In genomic region chr14:27384143-27384542, GRCm38 (mm10) we compare ENCODE assay signal across 22 mouse cellular contexts. TPM values are rescaled to one million over a fixed set of nuclear protein-coding genes. Genes with fewer than 3 reads are reported as not detected.
DNase-seq lines count a peak whose midpoint lies in the region; ATAC-seq and TF ChIP-seq lines count a peak whose summit lies in the region.
"Had no signal": no experiment of that assay in that cellular context is flagged by ENCODE, and none has a peak within 500 bp of the region (broad histone marks: within the 10 kb centered on the region; RNA-seq: fewer than 3 reads in every experiment).

No protein-coding gene starts in this region.

- 92% methylated on average over 4 of the region's 4 CpGs for WGBS in stomach, embryonic 16.5 days
- WGBS in stomach, postnatal 0 days: 82% methylated on average over 4 of the region's 4 CpGs

- TF ChIP-seq CTCF in stomach, postnatal 0 days (IDR thresholded peaks at IDR 0.05; ENCODE audit: low read depth): no peak

- H3K4me3 ChIP-seq in stomach, embryonic 16.5 days (replicated peaks; ENCODE audit: low read length): no peak overlapping the region
- H3K4me3 ChIP-seq in stomach, postnatal 0 days (ENCODE audit: low read depth, low read length): no peak overlapping the region
- H3K4me3 ChIP-seq: embryonic facial prominence, embryonic 15.5 days; heart, adult 2 months; hindbrain, embryonic 12.5 days; liver, embryonic 13.5 days; midbrain, embryonic 12.5 days had no signal

- no peak for TF ChIP-seq EP300 in stomach, postnatal 0 days (optimal IDR thresholded peaks at IDR 0.05)

- H3K9ac ChIP-seq in stomach, embryonic 16.5 days (ENCODE audit: low read length): no peak overlapping the region
- no peak overlapping the region for H3K9ac ChIP-seq in stomach, postnatal 0 days (ENCODE audit: low read length)
- H3K9ac ChIP-seq: embryonic facial prominence, embryonic 15.5 days; hindbrain, embryonic 12.5 days; liver, embryonic 13.5 days; midbrain, embryonic 12.5 days had no signal

- no peak for ATAC-seq in stomach, embryonic 16.5 days (ENCODE audit: insufficient read depth, low FRiP score)
- no peak for ATAC-seq in stomach, postnatal 0 days (ENCODE audit: low FRiP score, low TSS enrichment)
- peak; percentile 84 for ATAC-seq in activated CD4-positive, CD25-positive, alpha-beta regulatory T cell, adult 4 months
- ATAC-seq: forebrain, embryonic 16.5 days had no signal

- H3K4me2 ChIP-seq in stomach, embryonic 16.5 days (ENCODE audit: low read depth, low read length): no peak overlapping the region
- H3K4me2 ChIP-seq in stomach, postnatal 0 days (replicated peaks; ENCODE audit: low read depth): no peak overlapping the region
- H3K4me2 ChIP-seq: embryonic facial prominence, embryonic 15.5 days; hindbrain, embryonic 12.5 days; liver, embryonic 13.5 days; midbrain, embryonic 12.5 days had no signal

- H3K27ac ChIP-seq in stomach, embryonic 16.5 days (ENCODE audit: low read length): peak overlapping the region; percentile 61; the same call in 1 of the 2 replicates
- no peak overlapping the region for H3K27ac ChIP-seq in stomach, postnatal 0 days (replicated peaks)
- H3K27ac ChIP-seq: embryonic facial prominence, embryonic 15.5 days; heart, adult 2 months; hindbrain, embryonic 12.5 days; kidney, postnatal 0 days; liver, embryonic 13.5 days; midbrain, embryonic 12.5 days had no signal

- H3K4me1 ChIP-seq in stomach, embryonic 16.5 days (ENCODE audit: control insufficient read depth, insufficient read depth, low read length): no peaks in the 10 kb centered on the region
- no peaks in the 10 kb centered on the region for H3K4me1 ChIP-seq in stomach, postnatal 0 days (replicated peaks; ENCODE audit: control insufficient read depth, insufficient read depth)
- H3K4me1 ChIP-seq: embryonic facial prominence, embryonic 15.5 days; hindbrain, embryonic 12.5 days had no signal

- H3K9me3 ChIP-seq in stomach, embryonic 16.5 days (replicated peaks; ENCODE audit: control insufficient read depth, low read length): no peaks in the 10 kb centered on the region
- no peaks in the 10 kb centered on the region for H3K9me3 ChIP-seq in stomach, postnatal 0 days (ENCODE audit: control insufficient read depth, low read length)
- H3K9me3 ChIP-seq: embryonic facial prominence, embryonic 15.5 days; hindbrain, embryonic 12.5 days; liver, embryonic 13.5 days; midbrain, embryonic 12.5 days had no signal

- no peak for DNase-seq in stomach, postnatal 0 days (ENCODE audit: low spot score)
- peak; percentile 82 for DNase-seq in CD4-positive helper T cell, adult 2 months (ENCODE audit: low read depth, low spot score)
- DNase-seq in thymus, postnatal 4 days: peak; percentile 35
- DNase-seq in urinary bladder, adult 18-20 months (ENCODE audit: low spot score in 2 of 2): no peak
- DNase-seq in cerebellum, postnatal 25 days: no peak
- DNase-seq: adrenal gland, adult 8-10 months; B cell, adult 2 months; cerebellum, adult 8-10 months; gastrocnemius, postnatal 25 days; heart, adult 2 months; kidney, adult 18-20 months; layer of hippocampus, adult 9-11 months; liver, embryonic 13.5 days; lung, adult 2 months; right cerebral cortex, postnatal 14 days had no signal

- no peaks in the 10 kb centered on the region for H3K36me3 ChIP-seq in stomach, embryonic 16.5 days (ENCODE audit: control insufficient read depth, insufficient read depth, low read length)
- H3K36me3 ChIP-seq in stomach, postnatal 0 days (ENCODE audit: control insufficient read depth, insufficient read depth, low read length): no peaks in the 10 kb centered on the region
- H3K36me3 ChIP-seq: embryonic facial prominence, embryonic 15.5 days; hindbrain, embryonic 12.5 days; midbrain, embryonic 12.5 days had no signal

- H3K27me3 ChIP-seq in stomach, embryonic 16.5 days (ENCODE audit: control insufficient read depth, insufficient read depth, low read length): no peaks in the 10 kb centered on the region
- no peaks in the 10 kb centered on the region for H3K27me3 ChIP-seq in stomach, postnatal 0 days (ENCODE audit: control insufficient read depth, insufficient read depth, low read length)
- H3K27me3 ChIP-seq: embryonic facial prominence, embryonic 15.5 days; hindbrain, embryonic 12.5 days; liver, embryonic 13.5 days; midbrain, embryonic 12.5 days had no signal

RNA-seq across cellular contexts. Expression of gene Fam208a, which starts 44.5 kb away (rescaled TPM):
- 10.3 and 11.2 TPM in 2 replicates for polyA plus RNA-seq in stomach, embryonic 16.5 days (2015; fragmentation: Nextera tagmentation; extraction: Ambion mirVana)
- polyA plus RNA-seq in stomach, postnatal 0 days (2015; fragmentation: Nextera tagmentation; extraction: Ambion mirVana): 5.7 and 6.0 TPM in 2 replicates
- polyA plus RNA-seq in activated CD4-positive, CD25-positive, alpha-beta regulatory T cell, adult 4 months (2017; shearing (Covaris generic)): 10 to 100 TPM; 31.3 to 32.5 TPM

Comparison
In these comparisons a context has a peak if more than half of its experiments do, and no peak if none do; other contexts are left out.
1. DNase-seq: peak in CD4-positive helper T cell, adult 2 months (single experiment) and thymus, postnatal 4 days (single experiment); none in stomach, postnatal 0 days (single experiment), urinary bladder, adult 18-20 months (0 of 2) and cerebellum, postnatal 25 days (0 of 2).